Mouse (Mus musculus): Measurements from ENCODE around the gene Stag2. TPM values are rescaled to one million over a fixed set of nuclear protein-coding genes. Genes with fewer than 3 reads are reported as not detected.
A peak's percentile ranks its signal among the peaks of the same experiment; 100 is the strongest.

Stag2 gene
- 32.3 and 39.8 TPM in 2 replicates for polyA plus RNA-seq (2012; rRNA removed)
- polyA plus RNA-seq (2014; fragmentation: Nextera tagmentation; extraction: Ambion mirVana) = 51.7 and 56.1 TPM in 2 replicates

GRCm38 (mm10) chrX:42148788-42149556 is at the start of gene Stag2:
TSS of gene Stag2 (plus strand) at chrX:42149317.
- ATAC-seq (ENCODE audit: low FRiP score, low read depth) = peak; percentile 81
- WGBS = 15% methylated on average over 50 of the region's 76 CpGs
- no peak for TF ChIP-seq POLR2A (IDR thresholded peaks at IDR 0.05; ENCODE audit: borderline replicate concordance, extremely low read depth, insufficient read depth, insufficient read length)
- peak; percentile 87 for DNase-seq (ENCODE audit: low spot score)
- no peaks in the 10 kb centered on the region for H3K27me3 ChIP-seq (ENCODE audit: control insufficient read depth, insufficient read depth, low read length)
- H3K27ac ChIP-seq (replicated peaks; ENCODE audit: low read depth, low read length) = peak within 1 kb of the TSS; percentile 99
- H3K4me3 ChIP-seq (replicated peaks; ENCODE audit: low read length) = peak within 1 kb of the TSS; percentile 61
- H3K9ac ChIP-seq (ENCODE audit: low read depth, low read length, severe bottlenecking) = peak within 1 kb of the TSS; percentile 98
- H3K9me3 ChIP-seq (ENCODE audit: control insufficient read depth, low read length) = no peaks in the 10 kb centered on the region
- H3K4me1 ChIP-seq (ENCODE audit: control insufficient read depth, insufficient read depth, low read length) = no peaks in the 10 kb centered on the region; the same call in 1 of the 2 replicates
- no peaks in the 10 kb centered on the region for H3K36me3 ChIP-seq (ENCODE audit: control insufficient read depth, insufficient read depth, low read length)
- peak within 1 kb of the TSS; percentile 48 for H3K4me2 ChIP-seq (replicated peaks; ENCODE audit: low read depth, low read length, severe bottlenecking)

GRCm38 (mm10) chrX:42107137-42107536 is 42.0 kb upstream of the Stag2 start:
- no peak for TF ChIP-seq POLR2A (IDR thresholded peaks at IDR 0.05; ENCODE audit: borderline replicate concordance, extremely low read depth, insufficient read depth, insufficient read length)
- H3K9ac ChIP-seq (ENCODE audit: low read depth, low read length, severe bottlenecking) = no peak overlapping the region
- no peak overlapping the region for H3K4me3 ChIP-seq (replicated peaks; ENCODE audit: low read length)
- DNase-seq (ENCODE audit: low spot score) (no peak), ATAC-seq (ENCODE audit: low FRiP score, low read depth) (no peak)
- peaks cover 5% of the 10 kb centered on the region; the same call in 1 of the 2 replicates for H3K9me3 ChIP-seq (ENCODE audit: control insufficient read depth, low read length)
- H3K4me1 ChIP-seq (ENCODE audit: control insufficient read depth, insufficient read depth, low read length) = no peaks in the 10 kb centered on the region
- H3K27me3 ChIP-seq (ENCODE audit: control insufficient read depth, insufficient read depth, low read length) = no peaks in the 10 kb centered on the region
- no peak overlapping the region for H3K4me2 ChIP-seq (replicated peaks; ENCODE audit: low read depth, low read length, severe bottlenecking)
- no peak overlapping the region for H3K27ac ChIP-seq (replicated peaks; ENCODE audit: low read depth, low read length)
- 87% methylated on average over 6 of the region's 6 CpGs for WGBS
- H3K36me3 ChIP-seq (ENCODE audit: control insufficient read depth, insufficient read depth, low read length) = peaks cover 24% of the 10 kb centered on the region

GRCm38 (mm10) chrX:42110585-42110984 is 38.5 kb upstream of the Stag2 start:
- DNase-seq (ENCODE audit: low spot score) = no peak
- Histone ChIP-seq H3K9me3 (ENCODE audit: control insufficient read depth, low read length) (peaks cover 5% of the 10 kb centered on the region; the same call in 1 of the 2 replicates), H3K27me3 (ENCODE audit: control insufficient read depth, insufficient read depth, low read length) (no peaks in the 10 kb centered on the region), H3K27ac (replicated peaks; ENCODE audit: low read depth, low read length) (no peak overlapping the region), H3K4me3 (replicated peaks; ENCODE audit: low read length) (no peak overlapping the region), H3K36me3 (ENCODE audit: control insufficient read depth, insufficient read depth, low read length) (peaks cover 8% of the 10 kb centered on the region), H3K9ac (ENCODE audit: low read depth, low read length, severe bottlenecking) (no peak overlapping the region), H3K4me1 (ENCODE audit: control insufficient read depth, insufficient read depth, low read length) (no peaks in the 10 kb centered on the region), H3K4me2 (replicated peaks; ENCODE audit: low read depth, low read length, severe bottlenecking) (no peak overlapping the region)
- TF ChIP-seq POLR2A (IDR thresholded peaks at IDR 0.05; ENCODE audit: borderline replicate concordance, extremely low read depth, insufficient read depth, insufficient read length) = no peak
- WGBS = 71% methylated on average over 1 of the region's 1 CpGs
- no peak for ATAC-seq (ENCODE audit: low FRiP score, low read depth)

- H3K27me3 ChIP-seq (ENCODE audit: control insufficient read depth, insufficient read depth, low read length) = no peaks in the 10 kb centered on the region
- DNase-seq (ENCODE audit: low spot score) = no peak
- no peaks in the 10 kb centered on the region for H3K9me3 ChIP-seq (ENCODE audit: control insufficient read depth, low read length)
- H3K36me3 ChIP-seq (ENCODE audit: control insufficient read depth, insufficient read depth, low read length) = no peaks in the 10 kb centered on the region
- WGBS = 77% methylated on average over 6 of the region's 6 CpGs
- ATAC-seq (ENCODE audit: low FRiP score, low read depth) = no peak
- no peak overlapping the region for H3K4me2 ChIP-seq (replicated peaks; ENCODE audit: low read depth, low read length, severe bottlenecking)
- H3K4me3 ChIP-seq (replicated peaks; ENCODE audit: low read length) = no peak overlapping the region
- no peak overlapping the region for H3K27ac ChIP-seq (replicated peaks; ENCODE audit: low read depth, low read length)
- no peak for TF ChIP-seq POLR2A (IDR thresholded peaks at IDR 0.05; ENCODE audit: borderline replicate concordance, extremely low read depth, insufficient read depth, insufficient read length)
- H3K4me1 ChIP-seq (ENCODE audit: control insufficient read depth, insufficient read depth, low read length) = no peaks in the 10 kb centered on the region
- no peak overlapping the region for H3K9ac ChIP-seq (ENCODE audit: low read depth, low read length, severe bottlenecking)
These were observed 29.6 kb upstream of the Stag2 start for GRCm38 (mm10) chrX:42119442-42120048.

- H3K27ac ChIP-seq (replicated peaks; ENCODE audit: low read depth, low read length) = no peak overlapping the region
- H3K9me3 ChIP-seq (ENCODE audit: control insufficient read depth, low read length) = no peaks in the 10 kb centered on the region
- H3K9ac ChIP-seq (ENCODE audit: low read depth, low read length, severe bottlenecking) = no peak overlapping the region
- DNase-seq (ENCODE audit: low spot score) = no peak
- no peak overlapping the region for H3K4me2 ChIP-seq (replicated peaks; ENCODE audit: low read depth, low read length, severe bottlenecking)
- H3K27me3 ChIP-seq (ENCODE audit: control insufficient read depth, insufficient read depth, low read length) = no peaks in the 10 kb centered on the region
- ATAC-seq (ENCODE audit: low FRiP score, low read depth) = no peak
- H3K4me1 ChIP-seq (ENCODE audit: control insufficient read depth, insufficient read depth, low read length) = no peaks in the 10 kb centered on the region
- 75% methylated on average over 5 of the region's 5 CpGs for WGBS
- no peaks in the 10 kb centered on the region for H3K36me3 ChIP-seq (ENCODE audit: control insufficient read depth, insufficient read depth, low read length)
- no peak overlapping the region for H3K4me3 ChIP-seq (replicated peaks; ENCODE audit: low read length)
- no peak for TF ChIP-seq POLR2A (IDR thresholded peaks at IDR 0.05; ENCODE audit: borderline replicate concordance, extremely low read depth, insufficient read depth, insufficient read length)
These were observed 24.0 kb upstream of the Stag2 start for GRCm38 (mm10) chrX:42124963-42125697.
